Mouse (Mus musculus) retina, embryonic 14.5 days (tissue): ENCODE results near the gene Uvrag.

ENCODE experiments used
- DNase-seq: peaks from one replicate; pipeline ENCODE4 v3.0.0-alpha.2; 2015; ENCODE audit warnings: low spot score

Gene Uvrag

GRCm38 (mm10) chr7:98928336-98929025 is 212.5 kb downstream of the Uvrag start:
- DNase-seq, result peak; percentile 45

DNA sequence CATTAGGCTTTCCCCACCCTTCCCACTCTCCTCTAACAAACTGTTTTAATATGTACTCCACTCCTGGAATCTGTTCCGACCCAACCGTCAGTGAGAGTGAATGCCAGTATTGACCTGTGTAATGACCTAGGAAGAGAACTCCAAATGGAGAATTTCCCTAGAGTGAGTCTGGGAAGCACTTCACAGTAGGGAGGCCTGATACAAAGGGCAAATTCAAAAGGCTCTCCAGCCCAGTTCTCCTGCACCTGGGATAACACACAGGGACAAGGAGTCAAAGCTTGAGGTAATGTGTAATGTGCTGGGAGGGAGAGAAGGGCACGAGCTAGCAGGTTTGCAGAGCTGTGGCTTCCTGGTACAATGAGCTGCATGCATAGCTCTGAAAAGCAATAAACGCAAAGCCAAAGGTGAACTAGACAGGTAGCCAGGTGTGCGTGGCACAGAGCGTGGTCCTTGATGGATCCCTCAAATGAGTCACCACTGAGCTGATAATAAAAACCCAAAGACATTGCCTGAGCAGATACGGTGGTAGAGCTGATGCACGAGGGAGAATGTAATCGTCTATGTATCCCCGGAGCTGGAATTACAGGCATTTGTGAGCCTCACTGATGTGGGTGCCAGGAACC is 213.9 kb downstream of the Uvrag start:
- no peak for DNase-seq

- peak; percentile 43 for DNase-seq
Measured at GRCm38 (mm10) chr7:98924380-98924869, 216.5 kb downstream of the Uvrag start.

DNA sequence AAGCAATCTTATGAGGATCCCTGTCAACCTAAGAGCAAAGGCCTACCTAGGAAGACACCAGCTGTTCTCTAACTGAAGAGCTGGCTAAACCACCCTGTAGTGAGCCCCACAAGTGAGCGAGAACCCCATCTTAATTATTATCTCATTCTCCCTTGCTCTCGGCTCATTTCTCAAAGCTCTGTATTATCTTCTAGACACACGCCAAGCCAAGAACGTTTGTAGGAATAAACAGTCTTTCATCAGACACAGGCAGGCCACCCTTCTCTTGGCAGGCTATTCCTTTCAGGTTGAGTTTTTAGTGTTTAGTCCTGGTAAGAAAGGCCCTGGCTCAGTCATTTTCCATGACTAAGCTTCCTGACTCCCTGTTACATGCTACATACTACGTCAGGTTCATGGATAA is 218.0 kb downstream of the Uvrag start:
- no peak for DNase-seq

DNA sequence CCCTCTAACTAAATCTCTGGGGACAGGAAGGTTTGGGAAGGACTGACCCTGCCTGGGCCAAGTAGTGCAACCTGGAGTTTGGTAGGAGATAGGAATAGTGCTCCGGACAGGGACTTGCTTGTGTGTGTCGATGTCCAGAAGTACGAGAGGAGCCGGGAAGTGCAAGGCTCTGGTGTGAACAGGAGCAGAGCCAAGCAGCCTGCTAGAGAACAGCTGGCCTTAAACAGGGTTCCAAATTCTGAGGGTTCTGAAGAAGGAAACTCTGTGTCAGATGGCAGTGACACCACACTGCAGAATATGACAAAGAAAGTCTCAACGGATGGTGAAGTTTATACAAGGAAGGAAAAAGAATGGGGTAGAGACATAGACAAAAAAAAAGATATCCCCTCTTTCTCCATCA is 223.5 kb downstream of the Uvrag start:
- no peak for DNase-seq

- no peak for DNase-seq
Measured at GRCm38 (mm10) chr7:98916581-98916980, 224.4 kb downstream of the Uvrag start.

DNA sequence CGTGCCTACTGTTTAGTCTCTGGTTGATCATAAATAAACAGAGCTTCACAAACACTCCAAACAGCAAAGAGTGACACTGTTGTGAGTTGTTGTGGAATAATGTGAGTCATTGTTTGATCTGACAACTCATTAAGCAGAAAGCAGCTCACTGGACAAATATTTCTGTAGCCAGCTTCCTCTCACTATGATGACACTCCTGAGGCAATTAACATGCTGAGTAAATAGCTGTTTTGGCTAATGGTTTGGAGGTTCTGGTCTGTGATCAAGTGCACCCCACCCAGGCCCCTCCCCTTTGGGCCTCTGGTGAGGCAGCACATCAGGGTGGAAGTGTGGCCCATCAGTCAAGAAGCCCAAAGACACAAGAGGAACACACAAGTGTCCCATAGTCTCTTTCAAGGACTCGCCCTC is 228.0 kb downstream of the Uvrag start:
- no peak for DNase-seq

- DNase-seq, result no peak
Measured at GRCm38 (mm10) chr7:98911276-98911675, 229.7 kb downstream of the Uvrag start.

GRCm38 (mm10) chr7:98910712-98911111 is 230.2 kb downstream of the Uvrag start:
- no peak for DNase-seq

DNA sequence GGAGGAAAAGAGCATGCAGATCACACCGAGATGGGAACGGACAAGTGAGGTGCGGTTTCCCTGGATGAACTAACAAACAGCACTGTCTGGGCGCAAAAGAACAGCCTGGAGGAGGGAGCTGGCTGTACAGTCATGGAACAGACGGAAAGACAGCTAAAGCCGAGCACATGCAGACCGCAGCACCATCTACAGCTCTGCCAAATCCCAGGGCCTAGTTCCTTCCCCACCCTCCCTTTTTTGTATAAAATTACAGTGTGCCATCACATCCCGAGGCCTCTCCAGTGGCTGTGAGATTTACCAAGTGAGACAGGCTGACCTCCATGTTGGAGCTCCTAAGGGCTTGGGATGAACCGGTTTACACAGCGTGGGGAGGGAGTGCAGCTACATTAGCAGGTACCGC is 230.8 kb downstream of the Uvrag start:
- no peak for DNase-seq

DNA sequence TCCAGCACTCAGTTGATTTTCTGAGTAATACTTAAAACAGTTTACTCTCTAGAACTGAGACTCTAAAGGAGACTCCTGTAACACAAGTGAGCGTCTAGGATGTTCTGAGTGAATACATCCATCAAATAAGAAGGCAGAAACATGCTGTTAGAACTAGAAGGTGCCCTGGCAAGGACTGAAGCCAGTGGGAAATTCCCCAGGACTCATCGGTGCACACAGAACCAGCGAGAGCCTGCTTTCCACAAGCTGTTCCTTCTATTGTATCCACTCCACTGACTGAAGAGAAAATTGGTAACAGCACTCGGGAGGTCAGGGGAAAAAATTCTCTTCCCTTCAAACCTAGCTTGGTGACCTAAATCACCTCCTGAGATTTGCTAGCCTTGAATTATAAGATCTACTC is 233.5 kb downstream of the Uvrag start:
- no peak for DNase-seq

GRCm38 (mm10) chr7:98904659-98905362 is 236.1 kb downstream of the Uvrag start:
- DNase-seq, result no peak

DNA sequence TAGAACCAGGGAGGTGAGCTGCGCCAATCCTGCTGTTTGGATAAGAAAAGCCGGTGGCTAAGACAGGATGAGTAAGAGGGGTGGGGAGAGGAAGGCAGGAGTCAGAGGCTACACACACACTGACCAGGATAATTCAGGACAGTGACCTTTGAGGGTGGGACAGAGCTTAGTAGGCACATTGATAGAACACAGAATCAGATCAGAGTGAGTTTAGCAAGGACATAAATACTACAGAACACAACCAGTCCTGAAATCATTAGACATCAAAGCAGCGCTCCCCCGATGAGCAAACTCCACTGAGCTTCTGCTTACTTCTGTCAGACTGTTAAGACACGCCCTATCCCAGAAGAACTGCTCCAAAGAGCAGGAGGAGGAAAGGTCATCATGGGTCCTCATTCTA is 237.1 kb downstream of the Uvrag start:
- DNase-seq, result no peak

DNA sequence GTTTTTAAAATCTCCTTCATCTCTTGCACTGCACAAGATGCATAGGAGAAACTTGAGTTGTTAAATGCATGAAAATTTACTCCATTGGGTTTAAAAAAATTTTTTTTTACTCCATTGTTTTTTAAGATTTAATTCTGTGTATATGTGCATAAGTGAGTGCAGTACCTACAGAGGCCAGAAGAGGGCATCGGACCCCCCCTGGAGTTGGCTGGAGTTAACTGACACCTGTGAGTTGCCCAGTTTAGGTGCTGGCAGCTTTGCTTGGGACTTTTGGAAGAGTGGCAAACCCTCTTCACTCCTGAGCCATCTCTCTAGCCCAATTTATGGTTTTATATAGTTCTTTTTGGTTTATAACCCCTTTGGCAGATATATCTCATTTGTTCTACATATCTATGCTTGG is 239.8 kb downstream of the Uvrag start:
- DNase-seq, result no peak

DNA sequence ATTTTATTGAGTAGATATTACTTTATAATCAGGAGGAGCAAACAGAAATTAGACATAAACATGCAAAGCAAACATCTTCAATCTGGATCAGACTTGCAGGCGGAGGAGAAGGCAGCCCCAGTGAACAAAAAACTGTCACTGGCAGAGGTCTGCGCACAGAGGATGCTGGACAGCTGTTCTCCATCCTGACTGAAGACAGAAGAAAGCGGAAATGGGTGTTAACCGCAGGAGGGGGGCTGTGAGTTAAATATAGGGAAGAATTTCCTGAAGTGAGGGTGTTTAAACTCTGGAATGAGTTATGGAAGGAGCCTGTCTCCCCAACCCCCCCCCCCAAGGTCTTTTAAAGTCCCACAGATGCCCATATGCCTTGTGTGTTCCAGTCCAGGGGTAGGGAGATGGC is 241.1 kb downstream of the Uvrag start:
- no peak for DNase-seq

GRCm38 (mm10) chr7:98897323-98897722 is 243.6 kb downstream of the Uvrag start:
- DNase-seq, result no peak

GRCm38 (mm10) chr7:98895501-98896095 is 245.3 kb downstream of the Uvrag start:
- no peak for DNase-seq

DNA sequence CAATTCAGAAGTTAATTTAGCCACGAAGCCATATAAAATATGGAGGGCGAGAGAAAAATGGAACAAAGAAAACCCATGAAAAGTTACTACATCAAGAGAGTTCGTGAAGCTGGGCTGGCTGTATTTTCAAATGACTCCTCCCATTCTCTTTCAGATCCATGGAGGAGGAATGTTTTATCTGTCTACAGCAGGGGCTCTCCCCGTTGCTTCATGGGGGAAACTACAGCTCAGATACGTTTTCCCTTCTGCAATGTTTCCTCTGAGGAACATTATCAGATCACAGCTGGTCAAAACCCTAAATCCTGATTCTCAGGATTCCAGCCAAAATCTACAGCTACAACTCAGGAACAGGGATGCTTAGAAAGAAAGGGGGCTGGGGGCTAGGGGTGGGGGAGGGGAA is 246.2 kb downstream of the Uvrag start:
- DNase-seq, result no peak

- DNase-seq, result no peak
Measured at GRCm38 (mm10) chr7:98894305-98894704, 246.6 kb downstream of the Uvrag start.

GRCm38 (mm10) chr7:98893144-98893543 is 247.8 kb downstream of the Uvrag start:
- DNase-seq, result no peak

- DNase-seq, result peak; percentile 27
Measured at GRCm38 (mm10) chr7:98889211-98889610, 251.7 kb downstream of the Uvrag start.

- DNase-seq, result peak; percentile 51
Measured at GRCm38 (mm10) chr7:98888810-98889209, 252.1 kb downstream of the Uvrag start.

GRCm38 (mm10) chr7:98887811-98888261 is 253.1 kb downstream of the Uvrag start:
- peak; percentile 75 for DNase-seq
